Mouse (Mus musculus): ENCODE measurements at regions not wholly inside any gene's neighbourhood (a gene's known extent, or its start where the extent isn't known, plus 50 kb on each side); places are given as distances from the start of the nearest gene placed in this dataset.

- TF ChIP-seq CTCF (IDR thresholded peaks at IDR 0.05; ENCODE audit: low read depth, low read length): no peak
- no peak for TF ChIP-seq POLR2A (IDR thresholded peaks at IDR 0.05; ENCODE audit: borderline replicate concordance, low read depth, low read length)
These were observed 136.7 kb upstream of the Zeb2 start for GRCm38 (mm10) chr2:45253936-45254335.

All from bone marrow macrophage, adult 2 months (primary cell).